Mouse (Mus musculus): ENCODE data around the gene Mtf2. TPM values are rescaled to one million over a fixed set of nuclear protein-coding genes. Genes with fewer than 3 reads are reported as not detected.
"Not testable (repeated sequence)": the region's sequence is repeated elsewhere in the genome, so short reads cannot be mapped to it uniquely, and the experiment has no call there.

Mtf2 gene
- polyA plus RNA-seq, 1 experiment from 2014 or later: 151 TPM

- Histone ChIP-seq H3K36me3 (ENCODE audit: control insufficient read depth, insufficient read depth, low read length) (no peaks in the 10 kb centered on the region), H3K9ac (ENCODE audit: low read depth, low read length) (no peak overlapping the region), H3K4me1 (replicated peaks; ENCODE audit: control insufficient read depth, insufficient read depth, low read length) (no peaks in the 10 kb centered on the region), H3K27ac (ENCODE audit: low read depth, low read length) (no peak overlapping the region), H3K4me3 (ENCODE audit: low read depth, low read length) (no peak overlapping the region), H3K9me3 (ENCODE audit: control insufficient read depth, low read length) (no peaks in the 10 kb centered on the region), H3K27me3 (ENCODE audit: control insufficient read depth, insufficient read depth, low read length) (no peaks in the 10 kb centered on the region), H3K4me2 (replicated peaks; ENCODE audit: low read depth, low read length) (no peak overlapping the region)
- DNase-seq (ENCODE audit: low spot score): peak; percentile 63
- no peak for ATAC-seq (ENCODE audit: low FRiP score)
- WGBS: 35% methylated on average over 3 of the region's 4 CpGs
Observed at GRCm38 (mm10) chr5:108034194-108034593, 31.3 kb upstream of the Mtf2 start.

GRCm38 (mm10) chr5:108035523-108035922 is 30.0 kb upstream of the Mtf2 start:
- H3K4me3 ChIP-seq (ENCODE audit: low read depth, low read length): no peak overlapping the region
- no peaks in the 10 kb centered on the region for H3K4me1 ChIP-seq (replicated peaks; ENCODE audit: control insufficient read depth, insufficient read depth, low read length)
- ATAC-seq (ENCODE audit: low FRiP score): no peak
- H3K36me3 ChIP-seq (ENCODE audit: control insufficient read depth, insufficient read depth, low read length): no peaks in the 10 kb centered on the region
- H3K27me3 ChIP-seq (ENCODE audit: control insufficient read depth, insufficient read depth, low read length): no peaks in the 10 kb centered on the region
- no peak overlapping the region for H3K9ac ChIP-seq (ENCODE audit: low read depth, low read length)
- H3K4me2 ChIP-seq (replicated peaks; ENCODE audit: low read depth, low read length): no peak overlapping the region
- no peak for DNase-seq (ENCODE audit: low spot score)
- 44% methylated on average over 2 of the region's 2 CpGs for WGBS
- no peak overlapping the region for H3K27ac ChIP-seq (ENCODE audit: low read depth, low read length)
- no peaks in the 10 kb centered on the region for H3K9me3 ChIP-seq (ENCODE audit: control insufficient read depth, low read length)

DNA sequence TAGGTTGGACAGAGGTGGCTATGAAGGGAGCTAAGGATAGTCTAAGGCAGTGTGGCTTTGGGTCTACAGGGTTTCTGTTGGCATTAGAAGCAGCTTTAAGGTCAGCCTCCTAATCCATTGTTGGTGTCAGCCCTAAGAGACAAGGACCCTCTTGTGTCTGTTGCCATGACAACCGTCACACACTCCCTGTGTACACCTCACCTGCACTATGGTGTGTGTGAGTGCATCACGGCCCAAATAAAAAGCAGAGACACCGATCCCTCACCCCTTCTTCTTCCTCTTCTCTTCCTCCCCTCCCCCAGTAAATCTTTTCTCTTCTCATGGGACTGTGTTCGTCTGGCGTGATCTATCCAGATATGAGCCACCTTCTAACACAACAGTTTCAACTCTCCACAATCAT is 23.4 kb upstream of the Mtf2 start:
- no peak for ATAC-seq (ENCODE audit: low FRiP score)
- Histone ChIP-seq H3K4me2 (replicated peaks; ENCODE audit: low read depth, low read length) (no peak overlapping the region), H3K9me3 (ENCODE audit: control insufficient read depth, low read length) (no peaks in the 10 kb centered on the region), H3K9ac (ENCODE audit: low read depth, low read length) (no peak overlapping the region), H3K4me3 (ENCODE audit: low read depth, low read length) (no peak overlapping the region), H3K4me1 (replicated peaks; ENCODE audit: control insufficient read depth, insufficient read depth, low read length) (no peaks in the 10 kb centered on the region), H3K36me3 (ENCODE audit: control insufficient read depth, insufficient read depth, low read length) (no peaks in the 10 kb centered on the region), H3K27me3 (ENCODE audit: control insufficient read depth, insufficient read depth, low read length) (no peaks in the 10 kb centered on the region), H3K27ac (ENCODE audit: low read depth, low read length) (no peak overlapping the region)
- no peak for DNase-seq (ENCODE audit: low spot score)
- WGBS: 89% methylated on average over 5 of the region's 5 CpGs

DNA sequence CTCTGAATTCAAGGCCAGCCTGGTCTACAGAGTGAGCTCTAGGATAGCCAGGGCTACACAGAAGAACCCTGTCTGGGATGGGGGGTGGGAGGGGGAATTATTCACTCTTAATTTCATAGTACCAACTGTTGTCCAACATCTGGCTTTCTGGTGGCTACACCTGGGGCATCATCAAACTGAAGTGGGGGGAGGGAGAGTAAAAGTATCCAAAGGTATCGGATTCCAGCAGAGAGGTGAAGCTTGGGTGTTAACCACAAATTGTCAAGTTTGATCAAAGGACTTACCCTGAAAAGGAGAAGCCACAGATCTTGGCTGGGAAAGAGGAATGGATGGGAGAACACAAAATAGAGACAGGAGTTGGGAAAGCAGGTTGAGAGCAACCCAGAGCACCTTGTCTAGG is 21.6 kb upstream of the Mtf2 start:
- WGBS: 75% methylated on average over 1 of the region's 1 CpGs
- no peaks in the 10 kb centered on the region for H3K9me3 ChIP-seq (ENCODE audit: control insufficient read depth, low read length)
- H3K27ac ChIP-seq (ENCODE audit: low read depth, low read length): no peak overlapping the region
- H3K27me3 ChIP-seq (ENCODE audit: control insufficient read depth, insufficient read depth, low read length): no peaks in the 10 kb centered on the region
- no peak overlapping the region for H3K9ac ChIP-seq (ENCODE audit: low read depth, low read length)
- ATAC-seq (ENCODE audit: low FRiP score): no peak
- H3K4me3 ChIP-seq (ENCODE audit: low read depth, low read length): no peak overlapping the region
- H3K4me1 ChIP-seq (replicated peaks; ENCODE audit: control insufficient read depth, insufficient read depth, low read length): no peaks in the 10 kb centered on the region
- no peak overlapping the region for H3K4me2 ChIP-seq (replicated peaks; ENCODE audit: low read depth, low read length)
- H3K36me3 ChIP-seq (ENCODE audit: control insufficient read depth, insufficient read depth, low read length): no peaks in the 10 kb centered on the region
- no peak for DNase-seq (ENCODE audit: low spot score)

- no peaks in the 10 kb centered on the region for H3K9me3 ChIP-seq (ENCODE audit: control insufficient read depth, low read length)
- WGBS: 6% methylated on average over 3 of the region's 3 CpGs
- ATAC-seq (ENCODE audit: low FRiP score) (no peak), DNase-seq (ENCODE audit: low spot score) (no peak)
- H3K9ac ChIP-seq (ENCODE audit: low read depth, low read length): no peak overlapping the region
- no peak overlapping the region for H3K27ac ChIP-seq (ENCODE audit: low read depth, low read length)
- no peaks in the 10 kb centered on the region for H3K27me3 ChIP-seq (ENCODE audit: control insufficient read depth, insufficient read depth, low read length)
- H3K36me3 ChIP-seq (ENCODE audit: control insufficient read depth, insufficient read depth, low read length): no peaks in the 10 kb centered on the region
- H3K4me3 ChIP-seq (ENCODE audit: low read depth, low read length): no peak overlapping the region
- no peak overlapping the region for H3K4me2 ChIP-seq (replicated peaks; ENCODE audit: low read depth, low read length)
- no peaks in the 10 kb centered on the region for H3K4me1 ChIP-seq (replicated peaks; ENCODE audit: control insufficient read depth, insufficient read depth, low read length)
Observed at GRCm38 (mm10) chr5:108049711-108050268, 15.7 kb upstream of the Mtf2 start.

- H3K9me3 ChIP-seq (ENCODE audit: control insufficient read depth, low read length): no peaks in the 10 kb centered on the region
- no peak overlapping the region for H3K4me3 ChIP-seq (ENCODE audit: low read depth, low read length)
- no peaks in the 10 kb centered on the region for H3K4me1 ChIP-seq (replicated peaks; ENCODE audit: control insufficient read depth, insufficient read depth, low read length)
- ATAC-seq (ENCODE audit: low FRiP score) (no peak), DNase-seq (ENCODE audit: low spot score) (no peak)
- H3K27ac ChIP-seq (ENCODE audit: low read depth, low read length): no peak overlapping the region
- no peak overlapping the region for H3K4me2 ChIP-seq (replicated peaks; ENCODE audit: low read depth, low read length)
- 85% methylated on average over 2 of the region's 2 CpGs for WGBS
- no peak overlapping the region for H3K9ac ChIP-seq (ENCODE audit: low read depth, low read length)
- no peaks in the 10 kb centered on the region for H3K27me3 ChIP-seq (ENCODE audit: control insufficient read depth, insufficient read depth, low read length)
- H3K36me3 ChIP-seq (ENCODE audit: control insufficient read depth, insufficient read depth, low read length): no peaks in the 10 kb centered on the region
Observed at GRCm38 (mm10) chr5:108051026-108051425, 14.4 kb upstream of the Mtf2 start.

GRCm38 (mm10) chr5:108051727-108052126 is 13.7 kb upstream of the Mtf2 start:
- WGBS: 94% methylated on average over 9 of the region's 9 CpGs
- ATAC-seq (ENCODE audit: low FRiP score); H3K9me3 ChIP-seq (ENCODE audit: control insufficient read depth, low read length); H3K27ac ChIP-seq (ENCODE audit: low read depth, low read length); H3K4me1 ChIP-seq (replicated peaks; ENCODE audit: control insufficient read depth, insufficient read depth, low read length); H3K36me3 ChIP-seq (ENCODE audit: control insufficient read depth, insufficient read depth, low read length); H3K4me2 ChIP-seq (replicated peaks; ENCODE audit: low read depth, low read length); H3K27me3 ChIP-seq (ENCODE audit: control insufficient read depth, insufficient read depth, low read length); H3K4me3 ChIP-seq (ENCODE audit: low read depth, low read length); H3K9ac ChIP-seq (ENCODE audit: low read depth, low read length); DNase-seq (ENCODE audit: low spot score): not testable (repeated sequence)

- Histone ChIP-seq H3K27me3 (ENCODE audit: control insufficient read depth, insufficient read depth, low read length) (no peaks in the 10 kb centered on the region), H3K9ac (ENCODE audit: low read depth, low read length) (no peak overlapping the region), H3K4me3 (ENCODE audit: low read depth, low read length) (no peak overlapping the region), H3K9me3 (ENCODE audit: control insufficient read depth, low read length) (no peaks in the 10 kb centered on the region), H3K36me3 (ENCODE audit: control insufficient read depth, insufficient read depth, low read length) (no peaks in the 10 kb centered on the region), H3K27ac (ENCODE audit: low read depth, low read length) (no peak overlapping the region), H3K4me1 (replicated peaks; ENCODE audit: control insufficient read depth, insufficient read depth, low read length) (no peaks in the 10 kb centered on the region), H3K4me2 (replicated peaks; ENCODE audit: low read depth, low read length) (no peak overlapping the region)
- WGBS: 93% methylated on average over 1 of the region's 1 CpGs
- DNase-seq (ENCODE audit: low spot score) (no peak), ATAC-seq (ENCODE audit: low FRiP score) (no peak)
Observed at GRCm38 (mm10) chr5:108052200-108052599, 13.3 kb upstream of the Mtf2 start.

GRCm38 (mm10) chr5:108053566-108053965 is 11.9 kb upstream of the Mtf2 start:
- Histone ChIP-seq H3K9me3 (ENCODE audit: control insufficient read depth, low read length) (no peaks in the 10 kb centered on the region), H3K27ac (ENCODE audit: low read depth, low read length) (no peak overlapping the region), H3K27me3 (ENCODE audit: control insufficient read depth, insufficient read depth, low read length) (no peaks in the 10 kb centered on the region), H3K4me2 (replicated peaks; ENCODE audit: low read depth, low read length) (no peak overlapping the region), H3K4me1 (replicated peaks; ENCODE audit: control insufficient read depth, insufficient read depth, low read length) (no peaks in the 10 kb centered on the region), H3K4me3 (ENCODE audit: low read depth, low read length) (no peak overlapping the region), H3K9ac (ENCODE audit: low read depth, low read length) (no peak overlapping the region), H3K36me3 (ENCODE audit: control insufficient read depth, insufficient read depth, low read length) (no peaks in the 10 kb centered on the region)
- no peak for DNase-seq (ENCODE audit: low spot score)
- no peak for ATAC-seq (ENCODE audit: low FRiP score)
- 92% methylated on average over 6 of the region's 6 CpGs for WGBS

All from hindbrain, embryonic 11.5 days (tissue).